9 mouse cellular contexts compared by ENCODE assay signal in genomic region chr12:17746725-17747124, GRCm38 (mm10). TPM values are rescaled to one million over a fixed set of nuclear protein-coding genes. Genes with fewer than 3 reads are reported as not detected.
DNase-seq lines count a peak whose midpoint lies in the region; ATAC-seq and TF ChIP-seq lines count a peak whose summit lies in the region.
"Had no signal": no experiment of that assay in that cellular context is flagged by ENCODE, and none has a peak within 500 bp of the region (broad histone marks: within the 10 kb centered on the region; RNA-seq: fewer than 3 reads in every experiment).

No protein-coding gene starts in this region.

- H3K4me1 ChIP-seq in brown adipose tissue, adult 24 weeks (ENCODE audit: control insufficient read depth, insufficient read depth, insufficient read length, low read length): peaks cover 68% of the 10 kb centered on the region
- H3K4me1 ChIP-seq in forebrain, embryonic 13.5 days: peaks cover 62% of the 10 kb centered on the region
- peaks cover 69% of the 10 kb centered on the region for H3K4me1 ChIP-seq in heart, postnatal 0 days (ENCODE audit: control insufficient read depth, insufficient read depth)
- peaks cover 60% of the 10 kb centered on the region for H3K4me1 ChIP-seq in midbrain, embryonic 13.5 days (replicated peaks)
- H3K4me1 ChIP-seq in intestine, postnatal 0 days (replicated peaks; ENCODE audit: control insufficient read depth, insufficient read depth, low read length): no peaks in the 10 kb centered on the region

- TF ChIP-seq EP300 in heart, postnatal 0 days (IDR thresholded peaks at IDR 0.05; ENCODE audit: low read depth): no peak

- 8% methylated on average over 3 of the region's 3 CpGs for WGBS in forebrain, embryonic 13.5 days
- WGBS in heart, postnatal 0 days: 19% methylated on average over 3 of the region's 3 CpGs
- WGBS in midbrain, embryonic 13.5 days: 5% methylated on average over 3 of the region's 3 CpGs
- WGBS in intestine, postnatal 0 days: 42% methylated on average over 3 of the region's 3 CpGs

- no peak overlapping the region for H3K4me2 ChIP-seq in forebrain, embryonic 13.5 days
- no peak overlapping the region for H3K4me2 ChIP-seq in heart, postnatal 0 days (ENCODE audit: low read depth, low read length)
- no peak overlapping the region for H3K4me2 ChIP-seq in midbrain, embryonic 13.5 days (replicated peaks)
- H3K4me2 ChIP-seq in intestine, postnatal 0 days (replicated peaks; ENCODE audit: low read depth): no peak overlapping the region

- DNase-seq in NIH3T3 (ENCODE audit: low read depth): peak; percentile 64
- peak; percentile 66 for DNase-seq in heart, postnatal 0 days (ENCODE audit: low spot score)
- DNase-seq in layer of hippocampus, postnatal 10 days (ENCODE audit: low spot score in 2 of 2): peak; percentile 61 to 66
- DNase-seq in thymus, postnatal 0 days (ENCODE audit: low spot score): no peak

- no peaks in the 10 kb centered on the region for H3K9me3 ChIP-seq in forebrain, embryonic 13.5 days (replicated peaks)
- H3K9me3 ChIP-seq in heart, postnatal 0 days (replicated peaks; ENCODE audit: control insufficient read depth, low read length): no peaks in the 10 kb centered on the region
- no peaks in the 10 kb centered on the region for H3K9me3 ChIP-seq in midbrain, embryonic 13.5 days
- no peaks in the 10 kb centered on the region for H3K9me3 ChIP-seq in intestine, postnatal 0 days (ENCODE audit: control insufficient read depth)

- no peaks in the 10 kb centered on the region for H3K27me3 ChIP-seq in forebrain, embryonic 13.5 days
- H3K27me3 ChIP-seq in heart, postnatal 0 days (ENCODE audit: control insufficient read depth, insufficient read depth, low read length): no peaks in the 10 kb centered on the region
- H3K27me3 ChIP-seq in midbrain, embryonic 13.5 days: no peaks in the 10 kb centered on the region
- no peaks in the 10 kb centered on the region for H3K27me3 ChIP-seq in intestine, postnatal 0 days (replicated peaks; ENCODE audit: control insufficient read depth, insufficient read depth, low read length)

- no peaks in the 10 kb centered on the region for H3K36me3 ChIP-seq in forebrain, embryonic 13.5 days (ENCODE audit: poor library complexity, severe bottlenecking)
- H3K36me3 ChIP-seq in heart, postnatal 0 days (replicated peaks; ENCODE audit: control insufficient read depth, insufficient read depth, low read length): no peaks in the 10 kb centered on the region
- no peaks in the 10 kb centered on the region for H3K36me3 ChIP-seq in midbrain, embryonic 13.5 days
- H3K36me3 ChIP-seq in intestine, postnatal 0 days (ENCODE audit: control insufficient read depth, insufficient read depth): no peaks in the 10 kb centered on the region

- 0 out of 2 replicates have a peak, but pooled peaks have one; percentile 40 for ATAC-seq in forebrain, embryonic 13.5 days
- ATAC-seq in heart, postnatal 0 days (ENCODE audit: insufficient read depth, low read depth): peak; percentile 65
- peak; percentile 47; the same call in 1 of the 2 replicates for ATAC-seq in midbrain, embryonic 13.5 days
- ATAC-seq in intestine, postnatal 0 days: no peak

- H3K4me3 ChIP-seq in brown adipose tissue, adult 24 weeks (ENCODE audit: insufficient read depth, low read depth, low read length): no peak overlapping the region
- no peak overlapping the region for H3K4me3 ChIP-seq in forebrain, embryonic 13.5 days
- H3K4me3 ChIP-seq in heart, postnatal 0 days (ENCODE audit: low read depth, low read length): no peak overlapping the region
- H3K4me3 ChIP-seq in midbrain, embryonic 13.5 days (replicated peaks): no peak overlapping the region
- no peak overlapping the region for H3K4me3 ChIP-seq in intestine, postnatal 0 days (ENCODE audit: low read depth, low read length)

- TF ChIP-seq CTCF in heart, postnatal 0 days (IDR thresholded peaks at IDR 0.05; ENCODE audit: low read depth): no peak
- TF ChIP-seq CTCF in intestine, postnatal 0 days (IDR thresholded peaks at IDR 0.05; ENCODE audit: low read depth): no peak

- H3K27ac ChIP-seq in brown adipose tissue, adult 24 weeks (replicated peaks; ENCODE audit: low read depth, low read length): peak overlapping the region; percentile 34
- H3K27ac ChIP-seq in forebrain, embryonic 13.5 days: no peak overlapping the region
- peak overlapping the region; percentile 49 for H3K27ac ChIP-seq in heart, postnatal 0 days (ENCODE audit: low read depth)
- peak overlapping the region; percentile 19; the same call in 1 of the 2 replicates for H3K27ac ChIP-seq in midbrain, embryonic 13.5 days
- H3K27ac ChIP-seq in intestine, postnatal 0 days (ENCODE audit: low read depth, low read length): no peak overlapping the region
- H3K27ac ChIP-seq: liver, embryonic 14.5 days had no signal

- H3K9ac ChIP-seq in forebrain, embryonic 13.5 days: no peak overlapping the region
- H3K9ac ChIP-seq in heart, postnatal 0 days (replicated peaks; ENCODE audit: low read depth, low read length): no peak overlapping the region
- no peak overlapping the region for H3K9ac ChIP-seq in midbrain, embryonic 13.5 days (replicated peaks)
- no peak overlapping the region for H3K9ac ChIP-seq in intestine, postnatal 0 days (ENCODE audit: low read depth, low read length)
- H3K9ac ChIP-seq: liver, embryonic 14.5 days had no signal

RNA-seq across cellular contexts. Expression of gene Hpcal1, which starts 56.1 kb away (rescaled TPM):
- 7.2 and 8.0 TPM in 2 replicates for polyA plus RNA-seq in brown adipose tissue, adult 24 weeks (2012; ENCODE audit: insufficient read depth, insufficient read length, missing spikeins)
- polyA plus RNA-seq in forebrain, embryonic 13.5 days (2015; fragmentation: Nextera tagmentation; extraction: Ambion mirVana): 31.4 and 37.0 TPM in 2 replicates
- 14.8 and 19.1 TPM in 2 replicates for total RNA-seq in heart, postnatal 0 days (2014; rRNA removed; ENCODE audit: low replicate concordance)
- polyA plus RNA-seq in heart, postnatal 0 days (2015; fragmentation: Nextera tagmentation; extraction: Ambion mirVana): 21.9 and 22.5 TPM in 2 replicates
- total RNA-seq in layer of hippocampus, postnatal 10 days (2021): 10 to 100 TPM; 41.4 to 44.5 TPM
- polyA plus RNA-seq in midbrain, embryonic 13.5 days (2015; fragmentation: Nextera tagmentation; extraction: Ambion mirVana): 50.7 and 55.3 TPM in 2 replicates
- 145 and 152 TPM in 2 replicates for polyA plus RNA-seq in thymus, postnatal 0 days (2015; fragmentation: Nextera tagmentation; extraction: Ambion mirVana)
- 32.3 and 35.4 TPM in 2 replicates for polyA plus RNA-seq in intestine, postnatal 0 days (2015; fragmentation: Nextera tagmentation; extraction: Ambion mirVana)

Comparison
In these comparisons a context has a peak if more than half of its experiments do, and no peak if none do; other contexts are left out.
1. H3K27ac ChIP-seq: peak in brown adipose tissue, adult 24 weeks (single experiment), heart, postnatal 0 days (single experiment) and midbrain, embryonic 13.5 days (single experiment); none in forebrain, embryonic 13.5 days (single experiment) and intestine, postnatal 0 days (single experiment).